Mouse (Mus musculus) central nervous system, embryonic 14 days (tissue): ENCODE results near the gene Lrrn4cl. TPM values are rescaled to one million over a fixed set of nuclear protein-coding genes. Genes with fewer than 3 reads are reported as not detected.

Source experiments
- polyA plus RNA-seq: library from polyadenylated mRNA; depleted of rRNA; stranded (reverse); fragments of >200 nt; gene quantifications from 2 replicates; pipeline ENCODE4 v1.2.3, GENCODE M21; 2012; rRNA removed

Lrrn4cl gene
- 0.85 and 0.94 TPM in 2 replicates for polyA plus RNA-seq

DNA sequence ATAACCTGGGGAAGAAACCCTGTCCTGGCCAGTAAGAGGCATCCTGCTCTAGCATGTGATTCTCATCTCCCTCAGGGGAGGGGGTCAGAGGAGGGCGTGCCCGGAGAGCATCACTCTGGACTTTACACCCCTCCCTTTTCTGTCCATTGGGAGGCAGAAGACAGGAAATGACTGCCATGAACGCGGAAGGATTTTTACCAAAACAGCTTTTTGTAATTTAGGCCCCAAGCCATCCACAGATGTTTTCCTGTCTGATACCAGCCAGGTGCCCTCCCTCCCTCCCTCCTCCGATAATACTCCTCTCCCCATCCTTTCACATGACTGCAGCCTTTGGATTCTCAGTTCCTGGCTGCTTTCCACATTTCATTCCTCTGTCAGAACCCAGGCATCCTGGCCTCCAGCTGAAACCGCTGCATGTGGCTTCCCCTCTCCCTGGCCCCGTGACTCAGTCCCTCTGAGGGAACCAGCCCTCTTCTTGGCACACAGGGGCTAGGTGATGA lies at the start of gene Lrrn4cl:
Gene Lrrn4cl, plus strand, starts transcription at position 367 of the 500 bp plus-strand sequence.

DNA sequence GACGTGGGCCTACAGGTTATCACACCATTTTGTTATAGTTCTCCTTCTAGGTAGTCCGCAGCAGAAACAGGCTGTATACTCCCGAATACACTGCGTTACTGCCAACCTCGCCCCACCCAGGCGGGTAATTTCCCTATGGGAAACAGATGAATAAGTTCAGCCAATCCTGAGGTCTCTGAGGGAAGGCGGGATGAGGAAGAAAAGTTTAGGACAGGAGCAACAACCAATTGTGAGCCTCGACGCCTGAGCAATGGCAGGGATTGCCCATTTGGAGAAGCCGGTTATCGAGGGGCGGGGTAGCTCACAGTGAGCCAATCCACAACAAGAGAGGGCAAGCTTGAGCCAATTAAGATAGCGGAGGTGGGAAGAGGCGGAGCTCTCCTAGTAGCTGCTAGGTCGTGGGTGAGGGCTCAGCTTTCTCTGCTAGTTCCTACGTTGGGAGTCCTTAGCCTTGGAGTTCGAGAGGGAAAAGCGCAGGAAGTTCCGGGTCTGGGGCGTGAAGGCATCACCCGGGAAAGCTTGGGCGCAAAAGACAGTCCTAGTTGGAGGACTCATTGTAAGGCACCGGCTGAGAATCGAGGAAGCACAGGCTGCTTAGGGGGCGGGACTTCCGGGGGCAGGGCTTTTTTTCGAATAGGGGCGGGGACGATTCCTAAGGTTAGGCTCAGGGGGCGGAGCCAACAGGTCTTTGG lies 48.3 kb upstream of the Lrrn4cl start, which contains the start of gene Zbtb3:
Gene Zbtb3, plus strand, starts transcription at position 426 of the 692 bp plus-strand sequence.

DNA sequence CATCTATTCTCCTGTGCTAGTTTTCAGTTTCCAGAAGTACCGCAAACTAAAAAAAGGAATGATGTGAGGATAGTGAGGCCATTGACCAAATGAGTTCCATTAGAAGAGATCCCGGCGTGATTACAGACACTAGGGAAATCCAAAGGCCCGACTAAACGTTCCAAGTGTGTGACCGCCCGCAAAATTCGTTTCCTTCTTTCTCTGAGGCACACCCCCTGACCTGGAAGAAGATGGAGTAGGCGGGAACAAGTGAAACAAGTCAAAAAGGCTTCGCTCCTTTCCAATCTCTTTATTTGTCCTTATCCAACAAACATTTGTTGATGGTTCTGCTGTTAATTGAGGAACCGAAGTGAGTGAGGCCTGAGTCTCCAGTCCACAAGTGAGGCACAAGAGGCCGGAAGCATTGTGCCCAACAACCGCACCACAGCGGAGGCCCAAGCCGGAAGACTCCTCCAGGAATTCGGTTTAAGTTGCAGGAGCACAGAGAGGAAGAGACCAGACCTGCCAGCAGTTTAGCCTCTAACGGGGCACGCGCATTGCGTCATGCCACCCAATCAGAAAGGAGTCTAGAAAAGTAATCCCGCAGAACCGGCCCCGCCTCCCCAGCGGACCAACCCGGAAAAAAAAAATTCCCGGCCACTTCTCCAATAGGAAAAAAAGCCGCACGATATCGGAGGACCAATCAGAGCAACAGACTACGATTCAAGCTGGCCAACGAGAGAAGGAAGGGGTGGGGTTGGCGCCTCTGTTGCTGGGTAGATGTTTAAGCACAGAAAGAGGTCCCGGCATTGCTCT lies 31.6 kb upstream of the Lrrn4cl start, which contains the start of gene Ttc9c:
Gene Ttc9c, minus strand, starts transcription at position 533 of the 795 bp plus-strand sequence.

DNA sequence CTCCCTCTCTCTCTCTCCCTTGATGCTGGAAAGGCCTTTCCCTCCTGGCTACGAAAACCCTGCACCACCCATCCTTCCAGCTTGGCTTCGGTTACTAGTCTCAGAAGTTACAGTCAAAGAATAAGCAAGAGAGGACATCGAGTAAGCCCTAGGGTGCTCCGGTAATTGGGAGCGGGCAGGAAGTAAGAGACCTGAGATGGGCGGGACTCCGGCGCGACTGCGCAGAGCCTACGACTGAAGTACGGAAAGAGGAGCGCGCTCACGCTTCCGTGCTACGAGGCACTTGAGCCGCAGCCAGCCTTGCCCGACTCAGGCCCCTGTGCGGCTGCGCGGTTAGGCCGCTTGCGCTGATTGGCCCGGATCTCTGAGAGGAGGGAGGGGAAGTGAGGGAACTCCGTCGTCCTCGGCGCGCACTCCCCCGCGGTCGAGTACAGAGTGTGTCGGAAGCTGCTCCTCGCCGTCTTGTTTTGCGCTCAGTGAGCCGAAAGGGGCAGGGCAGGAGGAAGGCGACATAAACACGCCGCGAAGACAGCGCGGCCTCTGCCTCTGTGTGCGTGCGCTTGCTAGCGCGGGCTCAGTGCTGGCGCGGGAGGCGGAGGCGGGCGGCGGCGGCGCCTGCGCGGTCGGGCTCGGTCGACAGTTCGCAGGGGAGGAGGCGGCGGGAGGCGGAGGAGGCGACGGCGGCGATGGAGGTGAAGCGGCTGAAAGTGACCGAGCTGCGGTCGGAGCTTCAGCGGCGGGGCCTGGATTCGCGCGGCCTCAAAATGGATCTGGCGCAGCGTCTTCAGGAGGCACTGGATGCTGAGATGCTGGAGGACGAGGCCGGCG lies 30.8 kb upstream of the Lrrn4cl start, which contains the start of gene Hnrnpul2:
Gene Hnrnpul2, plus strand, starts transcription at position 415 of the 828 bp plus-strand sequence.

DNA sequence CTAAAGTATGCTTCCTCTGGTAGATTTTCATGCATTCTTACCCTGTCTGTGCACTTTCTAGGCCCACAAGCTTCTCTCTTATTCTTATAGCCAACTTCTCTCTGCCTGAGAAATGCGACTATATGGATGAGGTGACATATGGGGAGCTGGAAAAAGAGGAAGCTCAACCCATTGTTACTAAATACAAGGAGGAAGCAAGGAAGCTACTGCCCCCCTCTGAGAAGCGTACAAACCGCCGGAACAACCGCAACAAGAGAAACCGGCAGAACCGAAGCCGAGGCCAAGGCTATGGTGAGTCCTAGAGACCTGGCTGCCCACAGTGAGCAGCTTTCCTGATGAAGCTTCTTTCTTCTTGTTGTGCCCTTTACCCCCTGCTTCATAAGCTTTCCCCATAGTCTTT lies 20.9 kb upstream of the Lrrn4cl start, which contains the start of gene AC129217.1:
Gene AC129217.1, plus strand, starts transcription at position 114 of the 400 bp plus-strand sequence.

DNA sequence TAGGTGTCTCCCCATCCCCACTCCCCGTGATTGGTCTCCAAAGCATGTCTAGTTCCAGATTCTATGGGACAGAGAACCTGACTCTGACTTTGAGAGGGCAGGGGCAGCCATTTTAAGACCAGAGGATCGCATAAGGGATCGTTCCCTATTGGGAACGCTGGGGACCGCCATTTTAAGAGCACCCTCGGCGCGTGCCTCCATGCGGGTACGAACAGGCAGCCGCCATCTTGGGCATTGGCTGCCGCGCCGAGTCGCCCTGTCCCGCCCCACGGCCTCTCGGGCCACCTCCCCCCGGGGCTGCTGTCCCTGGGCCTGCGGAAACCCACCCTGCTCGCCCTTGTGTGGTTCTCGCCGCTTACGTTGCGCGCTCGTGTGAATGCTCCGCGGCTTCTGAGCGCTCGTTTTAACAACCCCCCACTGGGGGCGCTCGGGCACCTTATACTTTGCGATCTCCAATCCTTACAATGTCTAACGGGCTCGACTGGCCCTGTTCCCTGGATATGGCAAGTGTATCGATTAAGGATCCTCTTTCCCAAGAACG lies 13.2 kb upstream of the Lrrn4cl start, which contains the start of gene Bscl2:
Gene Bscl2, plus strand, starts transcription at position 217 of the 541 bp plus-strand sequence.

DNA sequence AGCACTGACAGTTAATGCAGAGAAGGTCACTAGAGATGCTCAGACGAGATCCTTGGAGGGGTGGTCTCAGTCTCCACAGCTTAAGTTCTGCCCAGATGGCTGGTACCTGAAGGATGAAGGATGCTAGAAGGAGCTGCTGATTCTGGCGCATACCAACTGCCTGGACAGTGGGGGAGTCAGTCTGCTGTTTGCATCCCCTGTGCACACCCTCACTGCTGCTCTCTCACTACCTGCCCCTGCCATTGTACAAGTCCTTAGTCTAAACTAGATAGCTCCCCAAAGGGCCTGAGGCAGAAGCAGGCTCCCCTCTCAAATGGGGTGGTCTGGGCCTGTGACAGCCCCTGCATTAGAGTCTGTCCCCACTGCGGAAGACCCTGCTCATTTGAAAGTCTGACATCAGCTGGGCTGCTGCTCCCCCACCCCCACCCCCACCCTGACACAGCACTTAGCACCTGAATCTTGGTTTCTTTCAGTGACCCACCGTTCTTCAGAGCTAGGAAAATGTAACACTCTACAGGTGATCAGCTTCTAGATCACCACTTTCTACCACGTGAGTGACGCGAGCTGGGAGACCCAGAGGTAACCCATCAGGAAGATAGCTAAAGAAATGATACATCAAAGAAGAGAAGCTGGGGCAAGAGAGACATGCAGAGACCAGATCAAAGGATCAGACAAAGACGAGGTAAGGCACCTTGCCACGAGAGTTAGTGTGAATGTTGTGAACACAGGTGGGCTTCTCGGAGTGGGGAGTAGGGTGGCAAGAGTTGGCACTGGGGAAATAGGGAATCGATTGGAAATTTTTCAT lies 11.3 kb upstream of the Lrrn4cl start, which contains the start of gene Gng3:
Gene Gng3, minus strand, starts transcription at position 92 of the 805 bp plus-strand sequence.

DNA sequence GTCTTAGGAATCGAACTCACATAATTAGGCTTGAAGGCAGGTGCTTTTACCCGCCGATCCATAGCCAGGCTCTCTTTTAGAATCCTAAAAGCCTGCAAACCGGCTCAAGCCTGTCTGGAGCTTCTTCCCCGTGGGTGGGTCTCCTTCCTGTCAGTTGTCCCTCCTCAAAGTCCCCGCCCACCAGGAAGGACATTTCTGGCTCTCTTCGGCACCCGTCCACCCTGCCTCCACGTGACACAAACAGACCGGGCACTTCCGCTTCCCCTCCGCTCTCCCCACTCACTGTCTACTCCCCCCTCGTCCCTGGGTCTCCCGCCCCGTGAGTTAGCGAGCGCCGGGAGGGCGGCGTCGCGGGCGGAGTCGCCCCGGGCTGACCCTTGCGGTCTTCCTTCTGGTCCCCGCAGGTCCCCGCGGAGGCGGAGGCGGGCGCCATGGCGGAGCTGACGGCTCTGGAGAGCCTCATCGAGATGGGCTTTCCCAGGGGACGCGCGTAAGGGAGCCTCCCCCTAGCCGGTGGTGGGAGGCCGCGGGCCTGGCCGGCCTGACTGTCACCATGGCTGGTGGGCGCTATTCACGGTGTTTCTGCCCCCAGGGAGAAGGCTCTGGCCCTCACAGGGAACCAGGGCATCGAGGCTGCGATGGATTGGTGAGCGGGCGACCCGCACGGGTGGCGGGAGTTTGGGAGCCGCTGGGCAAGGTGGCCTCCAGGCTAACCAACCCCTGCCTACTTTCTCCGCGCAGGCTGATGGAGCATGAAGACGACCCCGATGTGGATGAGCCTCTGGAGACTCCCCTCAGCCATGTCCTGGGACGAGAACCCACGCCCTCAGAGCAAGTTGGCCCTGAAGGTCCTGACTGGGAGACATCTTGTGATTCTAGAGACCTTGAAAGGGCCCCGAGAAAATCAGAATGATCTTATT lies 21.0 kb downstream of the Lrrn4cl start, which contains the start of gene Ubxn1:
Gene Ubxn1, plus strand, starts transcription at position 230 of the 920 bp plus-strand sequence.

DNA sequence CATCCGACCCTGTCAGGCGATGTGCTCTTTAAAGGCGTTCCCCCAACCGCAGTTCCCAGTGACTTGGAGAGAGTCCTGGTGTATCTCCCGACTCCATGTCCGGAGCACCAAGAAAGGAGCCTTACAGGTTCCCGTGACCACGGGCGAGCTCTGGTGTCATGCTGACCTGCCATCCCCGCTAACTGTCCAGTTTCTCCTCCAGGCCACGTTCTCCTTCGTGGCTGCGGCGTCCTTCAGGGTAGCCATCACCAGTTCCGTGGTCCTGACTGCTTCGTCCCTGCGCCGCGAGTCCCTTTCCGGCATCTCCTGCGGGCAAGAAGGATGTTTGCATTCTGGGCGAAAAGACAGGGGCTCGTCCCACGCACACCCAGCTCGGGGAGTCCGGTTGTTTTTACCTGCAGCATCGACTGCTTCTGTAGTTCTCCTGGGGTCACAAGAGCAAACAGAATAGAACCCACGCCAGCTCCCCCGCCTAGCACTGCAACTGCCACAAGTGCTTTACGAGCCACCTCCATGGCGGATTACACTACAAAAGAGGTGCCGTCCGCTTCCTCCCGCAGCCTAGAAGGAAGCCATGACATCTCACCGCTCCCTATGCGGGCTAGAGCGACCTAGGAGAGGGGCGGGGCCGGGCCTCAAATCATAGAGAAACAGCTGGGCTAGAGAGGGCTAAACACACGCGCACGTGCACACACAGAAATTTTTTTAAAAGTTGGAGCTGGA lies 29.9 kb downstream of the Lrrn4cl start, which contains the start of gene Uqcc3:
Gene Uqcc3, minus strand, starts transcription at position 613 of the 723 bp plus-strand sequence.

DNA sequence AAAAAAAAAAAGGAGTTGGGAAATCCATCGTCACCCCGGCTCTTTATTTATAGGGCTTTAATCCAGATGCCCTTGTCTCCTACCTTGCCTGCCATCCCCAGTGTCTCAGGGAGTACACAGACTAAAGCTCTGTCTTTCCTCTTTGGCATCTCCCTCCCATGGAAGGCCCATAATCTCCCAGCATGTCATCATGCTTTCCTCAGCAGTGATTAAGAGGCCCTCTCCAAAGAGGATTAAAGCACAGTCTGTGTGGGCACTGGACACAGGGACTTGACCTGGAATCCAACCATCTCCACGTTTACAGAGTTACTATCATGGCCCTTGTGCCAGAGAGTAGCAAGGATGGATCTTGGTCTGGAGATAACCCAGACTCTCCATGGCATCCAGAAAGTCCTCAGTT lies 33.0 kb downstream of the Lrrn4cl start, which contains the start of the genes Lbhd1 and Gm49403:
Gene Lbhd1, plus strand, starts transcription at position 117 of the 400 bp plus-strand sequence.
Gene Gm49403, plus strand, starts transcription at position 315 of the 400 bp plus-strand sequence.

DNA sequence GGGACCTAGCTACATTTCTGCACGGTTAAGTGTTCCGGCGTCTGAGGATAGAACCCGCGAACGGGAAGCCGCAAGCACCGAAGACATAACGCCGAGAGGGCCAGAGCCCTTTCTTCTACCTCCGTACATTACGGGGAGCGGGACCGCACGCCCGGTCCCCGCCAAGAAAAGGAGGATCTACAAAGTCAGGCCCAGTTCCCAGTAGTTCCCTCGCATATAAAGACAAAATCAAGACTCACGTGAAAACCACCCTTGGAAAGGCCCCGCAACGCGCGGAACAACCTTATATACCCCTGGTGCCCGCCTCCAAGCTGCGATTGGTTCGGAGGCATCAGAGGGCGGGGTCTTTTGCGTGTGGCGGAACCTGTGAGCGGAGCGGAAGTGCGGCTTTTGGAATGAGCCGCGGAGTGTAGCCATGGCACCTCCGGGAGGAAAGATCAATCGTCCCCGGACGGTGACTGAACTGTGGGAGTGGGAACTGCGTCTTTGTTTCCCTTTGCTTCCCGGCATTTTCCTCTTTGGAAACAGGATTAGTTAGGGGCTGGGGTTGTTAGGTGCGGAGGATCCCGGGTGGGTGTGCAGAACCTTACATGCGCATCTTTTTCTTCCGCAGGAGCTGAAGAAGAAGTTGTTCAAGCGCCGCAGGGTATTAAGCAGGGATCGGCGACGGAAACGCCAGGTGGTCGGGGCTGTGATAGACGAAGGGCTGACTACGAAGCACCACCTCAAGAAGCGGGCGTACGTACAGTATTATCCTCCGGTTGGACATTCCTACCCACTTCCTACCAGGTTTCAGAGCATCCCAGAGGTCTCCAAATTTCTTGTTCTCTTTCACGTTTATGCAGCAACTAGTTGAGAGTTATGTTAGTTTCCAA lies 38.2 kb downstream of the Lrrn4cl start, which contains the start of the genes 1810009A15Rik and Gm49416:
Gene 1810009A15Rik, plus strand, starts transcription at position 343 of the 875 bp plus-strand sequence.
Gene Gm49416, plus strand, starts transcription at position 416 of the 875 bp plus-strand sequence.

DNA sequence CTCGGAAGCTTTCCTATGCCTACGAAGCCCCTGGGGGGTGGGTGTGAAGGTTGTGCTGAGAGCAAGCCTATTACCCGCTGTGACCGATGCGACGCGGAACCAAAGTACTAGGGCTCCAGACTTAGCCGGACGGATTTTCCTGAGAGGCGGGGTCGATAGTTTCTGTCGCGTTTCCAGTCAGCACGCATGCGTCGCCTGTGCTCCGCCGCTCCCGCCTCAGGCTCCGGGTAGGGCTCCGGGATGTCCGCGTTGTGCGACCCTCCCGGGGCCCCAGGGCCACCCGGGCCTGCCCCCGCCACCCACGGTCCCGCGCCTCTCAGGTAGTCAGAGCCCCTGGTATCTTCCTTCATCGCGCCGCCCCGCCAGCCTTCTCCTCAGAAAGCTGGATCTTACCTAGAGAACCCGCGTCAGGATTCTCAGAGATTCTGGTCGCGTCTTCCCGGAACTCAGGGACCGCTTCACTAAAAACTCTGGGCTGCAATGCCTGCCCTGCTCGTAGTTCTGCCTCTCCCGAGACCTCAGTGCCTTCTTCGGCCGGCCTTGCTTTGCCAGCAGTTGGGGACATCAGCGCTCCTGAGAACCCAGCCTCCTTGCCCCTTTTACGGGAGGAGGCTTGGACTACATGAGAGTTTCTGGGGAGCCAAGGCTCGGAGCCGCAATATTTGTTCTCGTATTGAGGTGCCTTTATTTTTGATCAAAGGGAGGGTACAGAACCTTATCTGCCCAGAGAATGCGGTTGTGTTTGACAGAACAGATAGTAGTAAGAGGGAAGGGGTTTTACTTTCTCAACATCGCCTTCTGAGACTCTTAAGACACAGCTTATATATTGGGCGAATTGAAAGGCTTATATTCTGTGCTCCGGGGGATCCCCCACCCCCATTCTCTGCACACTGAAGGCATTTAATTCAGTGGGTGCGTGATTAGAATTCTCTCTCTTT lies 42.5 kb downstream of the Lrrn4cl start, which contains the start of gene Ints5:
Gene Ints5, plus strand, starts transcription at position 177 of the 938 bp plus-strand sequence.

DNA sequence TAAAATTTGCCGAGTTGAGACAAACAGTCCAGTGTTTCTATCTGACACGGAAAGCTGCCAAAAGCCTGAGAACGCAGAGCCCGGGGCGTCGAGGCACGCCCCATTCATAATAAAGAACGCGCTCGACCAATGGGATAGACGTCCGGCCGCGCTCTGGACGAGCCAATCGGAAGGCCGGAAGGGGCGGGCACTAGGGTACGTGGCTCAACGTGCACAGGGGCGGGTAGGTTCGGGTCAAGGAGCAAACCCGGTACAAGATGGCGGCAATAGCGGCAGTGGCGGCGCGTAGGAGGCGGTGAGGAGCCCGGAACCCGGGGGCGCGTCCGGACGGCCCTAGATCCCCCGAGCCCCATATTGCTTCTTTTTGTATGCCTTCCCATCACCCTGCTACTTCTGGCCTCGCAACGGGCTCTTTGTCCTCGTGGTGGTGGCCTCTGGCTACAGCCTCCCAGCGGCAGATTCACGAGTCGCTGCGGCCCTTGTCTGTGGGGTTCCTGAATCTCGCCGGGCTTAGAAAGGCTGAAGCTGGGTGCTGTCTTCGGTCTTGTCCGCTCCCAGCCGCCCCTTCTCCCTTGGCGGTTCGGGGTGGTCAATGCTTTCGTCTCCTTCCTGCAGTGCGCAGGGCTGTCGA lies 47.4 kb downstream of the Lrrn4cl start, which contains the start of gene Ganab:
Gene Ganab, plus strand, starts transcription at position 207 of the 631 bp plus-strand sequence.

